Mouse (Mus musculus) lung, postnatal 0 days (tissue): Measurements from ENCODE around the gene Dscam.

Source experiments
- CTCF ChIP-seq: IDR thresholded peaks from 2 replicates; pipeline ENCODE4 v1.5.1; 2016; ENCODE audit warnings: antibody characterized with exemption, mild to moderate bottlenecking
- EP300 ChIP-seq: IDR thresholded peaks from 2 replicates; pipeline ENCODE4 v1.6.1; 2016; ENCODE audit warnings: antibody characterized with exemption, mild to moderate bottlenecking, control low read depth

GRCm38 (mm10) chr16:96969643-96970042, 200.9 kb downstream of the Dscam start:
- TF ChIP-seq CTCF: no peak
- no peak for TF ChIP-seq EP300
